ENCODE assay signal across 20 mouse cellular contexts in the genomic region with DNA sequence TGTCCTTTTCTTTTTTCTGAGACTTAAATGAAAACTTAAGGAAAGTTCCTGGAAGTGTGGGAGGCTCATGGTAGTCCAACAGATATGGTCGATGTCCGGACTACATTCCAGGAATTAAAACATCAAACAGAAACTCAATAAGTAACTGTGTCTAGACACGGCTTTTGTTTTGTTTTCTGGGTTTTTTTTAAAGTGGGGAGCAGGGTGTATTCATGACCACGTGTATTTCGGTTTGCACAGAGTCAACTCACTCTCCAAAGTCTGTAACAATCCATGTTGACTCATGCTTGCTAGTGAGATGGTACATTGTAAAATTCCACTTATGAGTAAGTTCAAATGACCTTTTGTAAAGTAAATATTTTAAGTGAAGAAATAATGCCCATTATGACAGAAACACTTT.
"Had no signal": no experiment of that assay in that cellular context is flagged by ENCODE, and none has a peak within 500 bp of the region (broad histone marks: within the 10 kb centered on the region; RNA-seq: fewer than 3 reads in every experiment).

No protein-coding gene starts in this region.

- H3K4me2 ChIP-seq: limb, embryonic 12.5 days; limb, embryonic 15.5 days; liver, embryonic 11.5 days; lung, embryonic 14.5 days; midbrain, embryonic 13.5 days; neural tube, embryonic 12.5 days; neural tube, embryonic 15.5 days had no signal

- H3K4me3 ChIP-seq: limb, embryonic 12.5 days; limb, embryonic 15.5 days; midbrain, embryonic 13.5 days; neural tube, embryonic 12.5 days; neural tube, embryonic 15.5 days had no signal

- H3K27me3 ChIP-seq: limb, embryonic 12.5 days; limb, embryonic 15.5 days; midbrain, embryonic 13.5 days; neural tube, embryonic 12.5 days; neural tube, embryonic 15.5 days had no signal

- H3K36me3 ChIP-seq: limb, embryonic 12.5 days; limb, embryonic 15.5 days; midbrain, embryonic 13.5 days; neural tube, embryonic 12.5 days; neural tube, embryonic 15.5 days had no signal

- H3K4me1 ChIP-seq: limb, embryonic 12.5 days; limb, embryonic 15.5 days; midbrain, embryonic 13.5 days; neural tube, embryonic 12.5 days; neural tube, embryonic 15.5 days had no signal

- H3K9ac ChIP-seq: limb, embryonic 12.5 days; limb, embryonic 15.5 days; liver, embryonic 14.5 days; liver, postnatal 0 days; lung, embryonic 14.5 days; midbrain, embryonic 13.5 days; neural tube, embryonic 12.5 days; neural tube, embryonic 15.5 days had no signal

- H3K9me3 ChIP-seq: limb, embryonic 12.5 days; limb, embryonic 15.5 days; midbrain, embryonic 13.5 days; neural tube, embryonic 12.5 days; neural tube, embryonic 15.5 days had no signal

- DNase-seq: kidney, adult 2 months; kidney, postnatal 14 days; kidney, postnatal 4 days; left cerebral cortex, postnatal 4 days; liver, postnatal 0 days; lung, embryonic 14.5 days; right cerebral cortex, adult 18-20 months; right cerebral cortex, postnatal 14 days; right cerebral cortex, postnatal 4 days; thymus, postnatal 25 days had no signal

- H3K27ac ChIP-seq: limb, embryonic 12.5 days; limb, embryonic 15.5 days; liver, embryonic 14.5 days; macrophage; midbrain, embryonic 13.5 days; neural tube, embryonic 12.5 days; neural tube, embryonic 15.5 days had no signal

- ATAC-seq: liver, postnatal 0 days; lung, postnatal 0 days; midbrain, embryonic 13.5 days; midbrain, embryonic 16.5 days had no signal
